Mouse (Mus musculus): Measurements from ENCODE around the gene Dusp1.

- TF ChIP-seq CTCF (IDR thresholded peaks at IDR 0.05; ENCODE audit: low read depth, low read length) (no peak), POLR2A (IDR thresholded peaks at IDR 0.05; ENCODE audit: borderline replicate concordance, low read depth, low read length) (no peak)
Measured at GRCm38 (mm10) chr17:26513459-26514290, 48.3 kb downstream of the Dusp1 start.

Measured in bone marrow macrophage, adult 2 months (primary cell).